Mouse (Mus musculus) naive thymus-derived CD4-positive, alpha-beta T cell, adult 2 months (primary cell): ENCODE results near the gene Pald1.

Source experiments
- DNase-seq: peaks from one replicate; pipeline ENCODE4 v3.0.0-alpha.2; 2011; ENCODE audit warnings: low read depth

Pald1 gene

DNA sequence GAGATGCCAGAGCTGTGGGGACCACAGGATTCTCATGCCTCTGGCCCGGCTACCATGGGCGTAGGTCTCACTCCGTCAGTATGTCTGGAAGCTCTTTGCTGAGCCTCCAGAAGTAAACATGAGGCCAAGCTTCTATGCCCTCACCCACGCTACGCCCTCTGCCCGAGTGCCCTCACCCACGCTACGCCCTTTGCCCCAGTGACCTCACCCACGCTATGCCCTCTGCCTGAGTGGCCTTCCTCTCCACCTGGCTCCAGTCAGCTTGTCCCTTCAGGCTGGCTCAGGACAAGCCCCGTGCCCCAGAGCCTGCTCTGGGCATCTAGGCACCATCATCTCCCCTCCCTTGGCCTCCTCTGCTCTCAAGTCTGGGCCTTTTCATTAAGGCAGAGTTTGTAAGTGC is 55.8 kb downstream of the Pald1 start:
- DNase-seq = no peak

DNA sequence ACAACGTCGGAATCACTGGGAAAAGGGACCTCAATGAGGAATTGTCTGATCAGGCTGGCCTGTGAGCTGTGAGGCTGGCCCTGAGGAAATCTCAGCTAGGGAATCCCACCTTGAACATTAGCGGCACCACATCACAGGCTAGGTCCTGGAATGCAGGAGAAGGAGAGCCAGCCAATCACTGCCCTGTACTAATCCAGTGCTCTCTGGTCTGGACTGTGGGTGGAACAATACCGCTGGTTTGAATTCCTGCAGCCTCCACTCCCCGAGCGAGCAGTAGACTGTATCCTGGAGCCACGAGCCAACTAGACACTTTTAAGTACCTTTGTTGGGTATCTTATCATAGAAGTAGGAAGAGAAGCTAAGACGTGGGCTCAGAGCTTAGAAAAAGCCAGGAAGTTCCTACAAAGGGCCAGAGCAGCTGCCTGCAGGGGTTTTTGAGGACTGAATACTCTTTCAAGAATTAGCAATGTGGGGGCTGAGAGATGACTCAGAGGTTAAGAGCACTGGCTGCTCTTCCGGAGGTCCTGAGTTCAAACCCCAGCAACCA is 57.5 kb downstream of the Pald1 start:
- DNase-seq = no peak

DNA sequence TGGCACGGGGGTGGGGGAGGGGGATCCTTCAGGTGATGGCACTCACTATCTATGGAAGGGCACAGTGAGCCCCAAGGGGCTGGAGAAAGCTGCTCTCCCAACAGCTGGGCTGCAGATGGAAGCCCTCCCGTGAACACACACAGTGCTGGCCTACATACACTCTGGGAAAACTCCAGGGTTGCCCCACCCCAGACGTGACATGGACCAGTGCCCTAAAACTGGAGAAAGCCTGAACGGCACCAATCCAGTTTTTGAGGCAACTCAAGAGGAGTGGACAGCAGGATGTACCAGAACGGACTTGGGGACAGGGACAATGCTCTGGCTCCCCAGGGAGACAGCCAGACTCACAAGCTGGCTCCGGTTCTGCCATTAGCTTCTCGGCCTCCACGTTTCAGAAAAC is 58.6 kb downstream of the Pald1 start:
- no peak for DNase-seq

DNA sequence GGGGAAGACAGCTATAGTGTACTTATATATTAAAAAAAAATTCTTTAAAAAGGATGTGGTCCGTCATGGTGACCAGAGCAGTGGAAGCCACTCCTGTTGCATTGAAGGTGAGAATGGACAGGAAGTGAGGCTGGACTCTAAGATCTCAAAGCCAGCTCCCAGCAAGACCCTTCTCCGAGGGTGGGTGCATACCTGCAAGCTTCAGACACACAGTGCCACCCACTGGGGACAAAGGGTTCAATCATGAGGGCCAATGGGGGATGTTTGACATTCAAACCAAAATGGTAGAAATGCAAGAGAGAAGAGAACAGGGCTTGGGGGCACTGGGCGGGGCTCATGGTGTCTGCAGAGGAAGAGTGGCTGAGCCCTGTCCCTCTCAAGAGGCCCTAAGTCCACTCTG is 64.8 kb downstream of the Pald1 start:
- DNase-seq = no peak

DNA sequence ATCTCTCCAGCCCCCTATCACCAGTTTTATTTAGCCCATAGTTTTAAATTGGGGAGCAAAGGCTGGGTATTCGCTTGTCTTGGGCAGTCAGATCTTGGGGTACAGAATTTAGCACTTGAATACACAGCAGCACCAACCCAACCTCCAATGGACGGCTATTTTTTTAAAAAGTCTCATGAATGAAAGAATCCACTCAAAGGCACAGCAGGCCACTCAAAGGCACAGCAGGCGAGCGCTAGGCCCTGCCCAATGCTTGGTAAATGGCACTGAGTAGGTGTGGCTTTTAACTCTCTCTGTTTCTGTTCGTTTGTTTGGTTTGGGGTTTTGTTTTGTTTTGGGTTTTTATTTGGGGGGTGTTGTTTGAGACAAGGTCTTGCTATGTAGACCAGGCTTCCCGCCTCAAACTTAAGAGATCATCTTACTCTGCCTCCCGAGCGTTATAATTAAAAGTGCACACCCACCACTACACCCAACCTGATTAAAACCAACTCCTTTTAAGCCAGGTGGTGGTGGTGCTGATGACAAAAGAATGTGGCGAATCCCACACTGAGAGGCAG is 67.9 kb downstream of the Pald1 start:
- DNase-seq = no peak

DNA sequence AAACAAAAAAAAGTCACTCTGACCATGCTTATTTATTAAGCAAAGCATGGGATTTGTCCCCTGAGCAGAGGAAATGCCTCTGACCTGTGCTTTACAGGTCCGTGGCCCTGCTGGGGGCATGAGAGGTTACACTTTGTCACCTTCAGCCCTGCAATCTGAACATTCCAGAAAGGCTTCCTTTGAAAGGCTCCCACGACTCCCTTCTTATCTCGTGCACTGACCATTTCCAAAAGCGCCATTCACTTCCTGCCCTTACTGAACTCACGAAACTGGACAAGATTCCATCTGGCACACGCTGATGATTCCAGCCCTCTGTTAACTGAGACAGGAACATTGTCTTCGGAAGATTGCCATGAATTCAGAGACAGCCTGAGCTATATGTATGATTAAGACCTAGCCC is 69.6 kb downstream of the Pald1 start:
- no peak for DNase-seq

DNA sequence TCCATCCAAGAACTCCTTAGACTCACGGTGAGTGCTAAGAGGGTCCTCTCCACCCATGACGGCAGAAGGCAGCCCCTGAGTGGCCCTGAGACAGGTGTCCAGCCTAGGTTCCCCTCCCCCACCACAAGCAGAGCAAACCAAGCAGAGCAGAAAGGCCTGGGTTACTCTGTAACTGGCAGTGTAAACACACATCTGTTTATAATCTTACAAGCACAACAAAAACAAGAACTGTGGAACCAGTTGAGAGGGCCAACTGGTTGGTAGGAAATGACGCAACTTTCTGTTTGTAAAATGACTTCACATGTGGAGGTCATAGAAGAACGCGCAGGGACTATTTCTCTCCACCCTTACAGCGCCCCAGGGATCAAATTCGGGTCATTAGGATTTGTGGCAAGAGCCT is 70.6 kb downstream of the Pald1 start:
- DNase-seq = no peak

DNA sequence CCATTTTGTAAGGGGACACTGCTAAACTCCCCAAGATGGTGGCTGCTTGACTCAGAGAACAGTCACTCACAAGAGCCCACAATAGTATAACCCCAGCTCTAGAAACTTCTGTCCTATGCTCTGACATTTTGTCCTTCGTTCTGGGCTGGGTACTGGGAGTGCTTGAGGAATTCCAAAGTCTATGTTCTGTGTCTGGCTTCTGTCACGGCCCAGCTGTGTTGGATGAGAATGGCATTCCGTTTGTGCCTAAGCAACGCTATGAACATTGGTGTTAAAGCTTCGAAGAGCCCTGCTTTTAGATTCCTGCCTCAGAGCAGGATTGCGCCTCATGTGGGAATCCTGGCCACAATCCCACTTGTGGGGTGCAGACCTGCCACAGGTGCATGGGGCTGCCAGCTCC is 71.2 kb downstream of the Pald1 start:
- no peak for DNase-seq

DNA sequence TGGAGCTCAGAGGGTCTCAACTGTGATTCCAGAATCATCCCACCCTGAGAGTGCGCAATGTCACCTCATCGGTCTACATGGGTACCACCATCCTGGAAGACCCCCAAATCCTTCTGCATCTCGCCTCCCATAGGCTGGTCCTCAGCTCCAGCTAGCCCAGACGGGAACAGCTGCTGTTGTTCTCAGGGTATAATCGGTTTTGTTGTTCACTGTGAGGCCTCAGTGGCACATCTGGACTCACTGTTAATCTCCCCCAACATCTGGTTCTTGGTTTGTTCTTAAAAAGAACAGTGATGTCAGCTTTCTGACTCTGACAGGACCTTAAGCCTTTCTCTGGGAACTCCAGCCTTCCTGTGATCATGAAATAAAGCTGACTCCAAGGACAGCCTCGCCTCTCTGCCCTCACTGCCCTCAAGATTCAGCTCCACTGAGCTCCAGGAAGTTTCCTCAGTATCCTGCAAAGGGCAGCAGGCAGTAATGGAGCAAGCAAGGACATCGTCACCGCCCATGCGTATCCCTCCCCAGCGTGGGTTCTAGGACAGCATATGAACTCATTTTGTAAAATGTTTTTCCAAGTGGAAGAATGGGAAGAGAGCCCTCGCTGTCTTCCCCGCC is 74.5 kb downstream of the Pald1 start:
- DNase-seq = no peak

DNA sequence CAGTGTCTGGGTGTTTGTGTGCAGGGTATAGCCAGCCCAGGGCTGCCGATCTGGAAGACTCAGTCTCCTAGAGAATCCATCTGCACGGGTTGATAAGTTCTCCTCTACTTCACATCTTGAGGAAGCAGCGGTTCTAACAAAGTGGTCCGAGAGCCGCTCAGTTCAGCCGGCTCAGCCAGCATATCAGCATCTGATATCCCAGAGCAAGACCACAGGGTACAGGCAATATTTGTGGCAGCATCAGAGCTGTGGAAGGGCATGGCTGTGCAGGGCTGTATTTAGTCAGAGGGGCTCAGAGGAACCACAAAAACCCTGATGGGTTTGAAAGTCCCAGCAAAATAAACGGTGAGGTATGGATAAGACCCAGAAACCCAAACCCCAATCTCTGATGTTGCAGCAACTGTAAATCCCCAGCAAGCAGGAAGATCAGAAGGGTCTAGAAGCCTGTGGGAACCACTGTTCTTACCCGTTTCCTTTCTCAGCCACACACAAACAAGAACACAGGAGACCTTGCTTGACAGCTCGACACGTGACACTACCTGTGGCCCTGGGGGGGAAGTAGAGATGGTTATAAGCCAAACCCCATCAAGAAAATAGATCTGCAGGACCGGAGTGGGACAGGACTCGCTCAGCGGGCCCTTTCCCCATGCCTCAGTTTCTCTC is 77.3 kb downstream of the Pald1 start:
- peak; percentile 81 for DNase-seq

DNA sequence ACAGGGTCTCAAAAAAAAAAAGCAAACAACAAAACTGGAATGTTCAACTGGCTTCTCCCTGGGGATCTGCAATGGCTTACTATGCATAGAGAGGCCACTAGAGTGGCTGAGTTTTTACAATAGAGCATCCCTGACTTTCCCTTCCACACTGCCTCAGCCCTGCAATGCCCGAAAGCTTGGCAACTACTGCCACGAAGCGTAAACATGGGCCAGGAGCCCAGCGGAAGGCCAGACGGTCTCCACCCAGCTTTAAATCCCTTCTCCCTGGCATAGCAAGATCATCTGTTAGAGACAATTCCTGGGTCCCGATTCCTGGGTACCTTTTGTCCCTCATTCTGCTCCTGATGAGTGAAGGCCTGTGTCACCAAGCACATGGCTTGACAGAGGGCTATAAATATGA is 79.3 kb downstream of the Pald1 start:
- DNase-seq = no peak

DNA sequence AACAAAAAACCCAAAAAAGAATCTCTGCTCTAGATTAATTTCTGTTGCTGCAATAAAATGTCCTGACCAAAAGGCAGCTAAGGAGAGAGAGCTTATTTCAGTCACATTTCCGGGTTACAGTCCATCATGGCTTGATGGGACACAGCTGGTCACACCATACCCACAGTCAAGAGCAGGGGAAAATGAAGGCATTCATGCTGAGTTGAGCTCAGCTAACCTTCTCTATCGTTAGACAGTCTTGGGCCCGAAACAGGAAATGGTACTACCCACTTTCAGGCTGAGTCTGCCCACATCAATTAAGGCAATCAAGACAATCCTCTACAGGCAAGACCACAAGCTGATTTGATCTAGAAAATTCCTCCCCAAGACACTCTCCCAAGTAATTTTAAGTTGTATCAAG is 82.3 kb downstream of the Pald1 start:
- DNase-seq = peak; percentile 72

DNA sequence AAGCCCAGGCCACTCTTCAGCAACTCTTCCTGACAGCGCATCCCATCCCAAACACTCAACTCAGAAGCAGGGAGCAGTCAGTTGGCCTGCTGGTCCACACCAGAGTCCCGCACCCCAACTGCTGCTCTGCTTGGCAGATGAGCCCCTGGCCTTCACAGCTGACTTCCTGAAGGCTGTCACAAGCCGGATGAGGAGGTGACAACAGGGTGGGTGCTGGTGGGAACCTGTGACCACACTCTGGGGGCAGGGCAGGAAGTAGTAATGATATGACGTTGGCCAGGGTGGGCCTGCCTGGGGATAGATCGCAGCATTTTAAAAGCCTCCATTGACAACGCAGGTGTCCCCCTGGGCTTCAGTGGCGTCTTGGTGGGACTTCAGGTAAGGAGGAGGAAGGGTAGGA is 85.9 kb downstream of the Pald1 start, which contains the start of gene Prf1:
Gene Prf1, plus strand, starts transcription at position 357 of the 400 bp plus-strand sequence.
- peak; percentile 83 for DNase-seq

DNA sequence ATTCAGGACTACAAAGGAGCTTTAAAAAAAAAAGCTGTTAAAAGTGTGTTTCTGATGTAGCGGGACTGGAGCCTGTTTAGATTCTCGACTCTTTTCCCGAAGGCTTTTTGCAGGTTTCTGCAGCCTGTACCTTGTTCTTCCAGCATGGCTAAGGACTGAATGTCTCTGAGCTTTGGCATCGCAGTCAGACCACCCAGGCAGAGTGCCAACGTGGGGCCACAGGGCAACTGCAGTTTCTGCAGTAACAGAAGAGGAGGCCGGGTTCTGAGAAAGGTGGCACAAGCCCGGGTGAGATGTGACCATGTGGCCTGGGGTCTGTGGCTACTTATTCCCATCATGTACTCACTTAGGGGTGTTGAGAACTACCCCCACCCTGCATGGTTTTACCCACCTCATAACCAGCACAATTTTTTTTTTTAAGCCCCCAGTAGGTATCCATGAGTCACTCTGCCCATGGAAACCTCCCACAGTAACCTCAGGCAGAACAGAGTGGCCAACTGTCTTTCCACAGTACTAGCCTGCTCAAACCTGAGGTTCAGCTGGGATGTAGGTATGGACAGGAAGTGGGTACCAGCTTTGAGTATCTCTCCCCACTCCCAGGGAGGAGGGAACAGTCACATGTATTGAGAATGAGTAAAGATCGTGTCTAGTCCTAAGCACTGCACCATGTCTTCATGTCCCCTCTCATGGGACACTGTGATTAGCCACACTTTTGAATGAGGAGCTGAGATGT is 86.5 kb downstream of the Pald1 start:
- peak; percentile 61 for DNase-seq

DNA sequence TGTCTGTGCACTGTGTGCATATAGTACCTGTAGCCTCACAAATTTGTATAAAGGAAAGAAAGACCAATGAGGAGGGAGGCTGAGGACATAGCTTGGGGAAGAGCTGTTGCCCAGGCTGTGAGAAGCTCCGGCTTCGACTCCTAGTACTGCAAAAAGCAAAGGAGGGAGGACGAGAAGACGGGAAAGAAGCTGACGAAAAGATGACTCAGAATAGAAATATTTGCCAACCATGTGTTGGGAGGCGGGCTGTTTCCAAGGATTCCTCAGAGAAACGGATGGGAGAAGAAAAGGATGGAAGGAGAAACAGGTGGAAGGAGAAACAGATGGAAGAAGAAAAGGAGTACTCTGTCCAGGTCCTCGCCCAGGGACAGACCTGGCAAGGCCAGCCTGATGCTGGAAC is 89.1 kb downstream of the Pald1 start:
- DNase-seq = no peak

DNA sequence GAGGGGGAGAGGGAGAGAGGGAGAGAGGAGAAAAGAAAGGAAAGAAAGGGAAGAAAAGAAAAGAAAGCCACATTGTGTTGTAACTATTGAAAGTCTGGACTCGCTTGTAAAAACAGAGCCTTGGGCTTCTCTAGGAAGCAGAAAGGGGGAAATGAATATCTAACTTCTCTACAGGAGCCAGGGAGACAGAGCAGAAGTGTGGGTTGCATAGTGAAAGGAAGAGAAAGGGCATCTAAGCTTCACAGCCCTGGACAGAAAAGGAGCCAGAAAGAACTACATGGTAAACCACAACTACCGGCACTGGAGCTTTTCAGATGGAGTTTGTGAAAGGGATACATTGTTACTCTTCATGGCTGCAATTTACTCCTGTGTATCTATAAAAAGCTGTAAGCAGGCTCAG is 92.9 kb downstream of the Pald1 start:
- peak; percentile 16 for DNase-seq

DNA sequence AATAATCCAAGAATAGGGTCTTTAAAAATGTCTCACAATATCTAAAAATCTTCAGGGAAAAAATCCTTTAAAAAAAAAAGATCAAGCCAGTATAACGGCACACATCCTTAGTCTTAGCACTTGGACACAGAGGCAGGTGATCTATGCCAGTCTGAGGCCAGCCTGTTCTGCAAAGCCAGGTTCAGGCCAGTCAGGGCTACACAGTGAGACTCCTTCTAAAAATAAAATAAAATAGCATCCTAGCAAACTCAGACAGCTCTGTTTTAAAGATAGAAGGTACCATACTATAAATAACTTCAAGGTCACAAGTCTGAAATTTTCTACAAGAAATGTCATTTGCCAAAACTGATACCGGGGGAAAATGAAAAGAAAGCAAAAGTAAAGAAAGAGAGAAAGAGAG is 93.3 kb downstream of the Pald1 start:
- no peak for DNase-seq

DNA sequence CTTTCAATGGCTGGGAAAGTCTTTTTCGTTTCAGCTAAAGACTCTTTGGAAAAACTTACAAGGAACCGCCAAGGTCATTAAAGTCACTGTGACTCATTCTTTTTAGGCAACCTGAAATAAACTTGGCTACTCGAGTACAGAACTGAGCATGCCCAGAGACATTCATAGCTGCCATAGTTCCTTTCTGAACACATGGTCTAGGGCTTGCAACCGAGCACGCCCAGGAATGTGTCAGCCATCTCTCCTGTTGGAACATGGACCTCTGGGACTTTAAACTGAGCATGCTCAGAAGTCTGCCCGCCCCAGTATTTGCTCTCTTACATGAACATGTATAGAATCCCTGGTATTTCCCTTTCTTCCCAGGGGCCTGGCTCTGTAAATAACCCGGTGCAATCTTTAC is 97.1 kb downstream of the Pald1 start:
- DNase-seq = no peak

DNA sequence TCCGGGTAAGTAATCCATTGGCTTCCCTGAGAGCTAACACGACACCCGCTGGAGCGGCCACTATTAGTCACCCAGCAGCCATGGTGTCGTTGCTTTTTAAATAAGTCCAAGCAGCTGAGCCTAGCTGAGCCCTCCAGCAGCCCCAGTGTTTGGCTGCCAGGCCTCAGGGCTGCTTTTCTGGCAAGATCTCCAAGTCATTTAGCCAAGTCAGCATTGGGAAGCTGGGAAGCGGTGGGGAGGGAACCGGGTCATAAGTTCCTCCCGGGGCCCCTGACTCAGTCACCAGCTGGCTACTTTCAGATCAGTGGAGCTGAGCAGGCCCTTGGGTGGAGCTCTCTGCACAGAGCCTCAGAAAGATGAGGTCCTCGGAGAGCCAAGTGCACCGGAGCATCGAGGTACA is 98.1 kb downstream of the Pald1 start:
- no peak for DNase-seq

DNA sequence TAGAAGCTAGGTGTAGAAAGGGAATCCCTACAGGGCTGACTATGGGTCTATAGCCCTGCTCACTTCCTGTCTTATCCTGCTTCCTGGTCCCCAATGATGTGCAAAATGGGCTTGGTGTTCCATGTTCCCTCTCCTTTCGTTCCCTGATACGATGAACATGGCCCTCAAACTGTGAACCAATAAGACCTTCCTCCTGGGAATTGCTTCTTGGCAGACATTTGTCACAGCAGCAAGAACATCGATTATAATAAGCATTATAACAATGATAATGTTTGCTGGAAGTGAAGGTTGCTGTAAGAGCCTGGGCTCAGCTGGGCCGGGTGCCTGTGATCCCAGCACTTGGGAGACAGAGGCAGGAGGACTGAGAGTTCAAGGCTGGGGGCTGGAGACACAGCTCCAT is 99.0 kb downstream of the Pald1 start:
- DNase-seq = no peak

DNA sequence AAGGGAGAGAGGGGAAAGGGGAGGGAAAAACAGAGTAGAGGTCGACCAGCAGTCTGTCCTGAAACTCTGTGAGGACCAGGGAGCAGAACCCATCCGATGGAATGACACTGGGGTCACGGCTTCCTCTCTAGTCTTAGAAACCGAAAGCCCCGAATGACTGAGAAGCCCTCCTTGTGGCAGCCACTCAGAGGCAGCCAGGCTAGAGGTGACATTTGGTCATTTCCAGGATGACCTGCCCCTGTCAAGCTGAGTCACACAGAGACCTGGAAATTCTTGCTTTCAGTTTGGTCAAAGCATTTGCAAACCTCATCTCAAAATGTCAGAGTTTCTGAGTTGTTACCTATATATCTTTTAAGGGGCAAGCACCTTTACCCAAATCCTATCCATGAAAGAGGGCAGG is 102.2 kb downstream of the Pald1 start:
- DNase-seq = no peak

DNA sequence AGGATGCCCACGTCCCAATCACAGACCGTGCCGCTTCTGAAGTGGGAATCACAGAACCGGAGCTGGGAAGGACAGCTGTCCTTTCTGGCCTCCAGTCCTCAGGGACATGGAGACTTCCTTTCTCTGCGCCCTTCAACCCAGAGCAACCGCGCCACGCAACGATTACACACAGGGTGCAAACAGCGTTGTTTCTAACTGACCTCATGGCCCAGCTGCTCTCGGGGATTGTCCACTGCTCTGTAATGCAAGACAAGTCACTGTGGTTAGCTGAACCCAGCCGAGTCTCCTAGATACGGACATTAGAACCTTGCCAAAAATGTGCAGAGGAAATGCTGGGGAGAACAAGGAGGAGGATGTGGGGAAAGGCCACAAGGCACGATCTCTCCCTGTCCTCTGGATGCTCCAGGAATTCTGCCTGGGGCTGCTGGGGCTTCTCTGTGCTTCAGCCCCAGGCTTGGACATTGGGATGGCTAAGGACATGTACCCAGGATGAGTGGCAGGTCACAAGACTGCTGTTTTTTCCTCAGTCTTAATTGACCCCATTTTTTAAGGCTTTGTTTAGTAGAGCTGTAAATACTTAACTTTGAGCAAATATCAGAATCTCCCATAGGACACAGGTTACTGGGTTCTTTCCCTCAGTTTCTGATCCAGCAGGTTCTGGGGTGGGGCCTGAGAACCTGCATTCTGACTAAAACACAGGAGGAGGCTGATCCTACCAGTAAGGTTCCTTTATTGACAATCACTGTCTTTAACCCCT is 105.2 kb downstream of the Pald1 start:
- DNase-seq = no peak
